Mouse (Mus musculus) cerebellum, adult 9-11 months (tissue): ENCODE results near the gene Gm20388.
A peak's percentile ranks its signal among the peaks of the same experiment; 100 is the strongest.

Experiments
- DNase-seq: peaks from one replicate; pipeline ENCODE4 v3.0.0; 2022

Gene Gm20388

DNA sequence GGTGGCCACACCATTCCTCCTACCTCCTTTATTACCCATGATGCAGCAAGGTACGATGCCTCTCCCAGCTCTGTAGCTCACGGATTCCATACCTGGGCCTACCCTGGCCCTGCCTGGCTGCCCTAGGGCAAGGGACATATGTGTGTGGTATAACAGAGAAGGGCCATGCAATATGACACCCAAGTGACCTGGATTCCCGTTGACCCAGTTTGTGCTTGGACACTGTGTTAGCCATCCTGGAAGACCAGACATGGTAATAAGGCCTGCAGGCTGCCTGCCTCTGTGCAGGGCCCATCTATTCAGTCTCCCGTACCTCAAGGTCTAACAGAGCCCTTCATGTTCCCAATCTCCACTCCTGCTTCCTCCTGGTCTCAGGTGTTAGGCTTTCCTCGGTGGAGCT lies 517.9 kb downstream of the Gm20388 start:
- DNase-seq: no peak

DNA sequence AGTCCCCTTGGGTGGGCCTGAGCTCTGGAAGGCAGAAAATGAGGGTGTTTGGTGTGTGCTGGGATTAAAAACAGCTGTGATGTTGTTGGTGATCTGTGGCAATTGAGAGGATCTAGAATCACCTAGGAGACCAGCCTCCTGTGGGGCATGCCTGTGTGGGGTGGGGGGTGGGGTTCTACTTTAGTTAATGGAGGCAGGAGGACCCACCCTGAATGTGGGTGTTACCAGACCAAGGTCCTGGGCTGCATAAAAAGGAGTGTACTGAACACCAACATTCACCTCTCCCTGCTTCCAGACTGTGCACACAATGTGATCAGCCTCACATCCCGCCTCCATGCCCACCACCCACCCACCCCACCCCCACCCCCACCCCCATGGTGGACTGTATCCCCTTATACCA lies 518.5 kb downstream of the Gm20388 start:
- no peak for DNase-seq

DNA sequence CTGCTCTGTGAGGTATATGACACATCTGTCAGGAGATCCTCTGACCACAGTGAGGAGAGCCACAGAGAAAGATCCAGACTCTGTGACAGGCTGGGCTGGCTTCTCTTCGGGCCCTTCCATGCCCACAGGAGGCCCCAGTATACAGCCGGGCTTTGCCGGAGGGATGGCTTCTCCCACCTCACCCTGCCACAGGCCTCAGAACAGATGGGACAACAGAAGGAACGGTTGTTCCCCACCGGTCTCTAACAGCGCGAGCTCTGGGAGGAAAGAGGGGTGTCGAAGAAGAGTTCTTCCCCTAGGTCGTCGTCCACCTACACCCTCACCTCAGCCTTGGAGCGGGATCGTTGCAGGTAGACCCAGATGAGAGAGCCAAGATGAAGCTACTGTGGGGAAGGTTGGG lies 520.4 kb downstream of the Gm20388 start:
- DNase-seq: peak; percentile 63

DNA sequence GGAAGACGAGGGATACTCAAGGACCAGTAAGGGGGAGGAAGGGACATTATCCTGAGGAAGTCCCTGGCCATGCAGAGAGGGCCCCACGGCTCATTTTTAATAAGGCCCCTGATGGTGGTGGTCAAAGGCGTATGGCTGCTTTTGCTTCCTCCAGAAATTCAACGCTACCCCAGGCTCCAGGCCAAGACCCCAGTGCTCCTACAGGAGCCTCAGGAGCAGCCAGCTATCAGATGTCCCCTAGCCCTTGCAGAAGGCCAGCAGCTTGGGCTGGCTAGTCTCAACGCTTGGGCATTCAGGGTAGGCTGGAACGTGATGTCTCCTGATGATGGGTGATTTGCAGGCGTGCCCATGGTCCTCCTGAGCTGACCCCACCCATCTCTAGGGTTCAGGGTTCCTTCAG lies 521.8 kb downstream of the Gm20388 start:
- DNase-seq: no peak

DNA sequence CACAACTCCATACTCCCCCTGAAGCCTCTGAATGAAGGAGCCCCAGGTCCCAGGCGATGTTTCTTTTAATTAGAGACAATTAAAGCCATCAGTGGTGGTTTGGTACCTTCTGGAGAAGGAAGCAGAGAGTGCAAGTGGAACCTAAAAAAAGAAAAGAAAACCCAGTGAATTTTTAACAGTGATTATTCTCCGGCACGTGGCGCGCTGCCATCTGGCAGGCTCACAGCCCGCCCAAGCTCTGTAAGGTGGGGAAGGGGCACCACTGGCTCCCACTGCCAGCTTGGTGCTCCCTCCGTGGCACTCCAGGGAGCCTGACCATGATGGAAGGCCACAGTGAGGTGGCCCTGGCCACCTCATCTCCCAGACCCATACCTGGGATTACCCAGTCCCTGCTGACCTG lies 522.5 kb downstream of the Gm20388 start:
- DNase-seq: no peak

DNA sequence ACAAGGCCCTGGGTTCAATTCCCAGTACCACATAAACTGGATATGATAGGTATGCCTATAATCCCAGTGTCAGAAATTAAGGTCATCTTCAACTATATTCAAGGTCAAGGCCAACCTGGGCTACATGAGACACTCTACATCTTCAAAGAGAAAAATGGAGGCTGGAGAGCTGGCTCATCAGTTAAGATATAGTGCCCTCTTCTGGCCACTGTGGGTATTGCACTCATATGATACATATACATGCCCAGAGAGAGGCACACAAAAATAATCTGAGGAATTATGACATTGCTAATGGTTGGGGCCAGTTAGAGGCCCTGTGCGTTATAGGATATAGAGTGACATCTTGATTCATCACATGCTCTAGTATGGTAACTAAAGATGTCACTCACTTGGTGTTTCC lies 523.1 kb downstream of the Gm20388 start:
- no peak for DNase-seq

DNA sequence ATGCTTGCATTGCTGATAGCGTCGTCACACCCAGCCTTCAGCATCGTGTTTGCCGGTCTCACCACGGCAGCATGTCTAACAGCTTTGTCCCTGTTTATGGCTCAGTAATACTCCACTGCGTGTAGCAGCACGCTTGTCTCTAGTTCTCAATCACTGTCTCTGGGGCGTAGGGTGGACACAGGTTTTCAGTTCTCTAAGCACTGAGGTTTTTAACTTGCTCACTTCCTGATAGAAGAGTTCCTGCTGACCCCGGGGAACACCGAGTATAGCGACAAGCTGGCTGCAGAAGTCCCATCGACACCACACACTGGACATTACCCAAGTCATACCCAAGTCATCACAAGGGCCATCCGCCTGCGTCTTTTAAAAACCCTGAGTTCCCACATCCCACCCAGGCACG lies 525.1 kb downstream of the Gm20388 start:
- no peak for DNase-seq

DNA sequence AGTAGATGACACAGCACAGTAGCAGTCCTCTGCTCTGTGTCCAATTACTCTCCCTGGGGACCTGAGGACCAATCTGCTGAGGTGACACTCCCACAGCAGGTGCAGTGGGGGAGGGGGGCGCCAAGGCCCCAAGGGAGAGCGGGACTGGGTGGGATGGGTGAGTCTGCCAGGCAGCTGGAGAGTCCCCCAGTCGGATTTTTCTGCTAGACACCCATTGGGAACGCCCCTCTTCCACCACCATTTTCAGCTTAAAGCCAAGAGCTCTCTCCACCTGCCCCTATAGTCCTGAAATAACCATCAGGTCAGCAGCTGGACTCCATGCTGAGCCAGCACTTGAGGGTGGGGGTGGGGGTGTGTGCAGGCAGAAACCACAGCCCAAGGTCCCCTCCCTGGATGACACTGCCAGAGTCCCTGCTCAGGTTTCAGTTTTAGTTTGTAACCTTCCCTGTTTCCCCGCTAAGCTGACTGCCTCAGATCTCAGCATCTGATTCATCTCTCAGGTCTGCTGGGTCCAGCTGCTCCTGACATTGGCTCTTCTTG lies 525.9 kb downstream of the Gm20388 start:
- DNase-seq: no peak

DNA sequence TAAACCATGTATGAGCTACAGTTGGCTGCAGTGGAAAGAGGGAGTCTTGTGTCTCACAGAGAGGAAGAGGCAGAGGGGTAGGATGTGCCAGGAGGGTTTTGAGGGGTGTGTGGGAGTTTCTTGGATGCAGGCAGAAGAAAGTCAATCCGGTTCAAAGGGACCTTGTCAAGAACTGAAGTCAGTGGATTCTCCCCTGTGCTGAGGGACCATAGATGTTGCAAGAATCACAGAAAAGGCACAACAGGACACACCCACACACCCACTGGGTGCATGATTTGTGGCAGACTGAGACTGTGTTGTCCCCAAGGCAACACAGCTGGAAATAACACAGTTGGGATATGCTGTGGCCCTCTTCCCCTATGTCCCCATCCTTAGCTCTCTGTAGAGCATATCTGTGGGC lies 526.6 kb downstream of the Gm20388 start:
- DNase-seq: no peak

DNA sequence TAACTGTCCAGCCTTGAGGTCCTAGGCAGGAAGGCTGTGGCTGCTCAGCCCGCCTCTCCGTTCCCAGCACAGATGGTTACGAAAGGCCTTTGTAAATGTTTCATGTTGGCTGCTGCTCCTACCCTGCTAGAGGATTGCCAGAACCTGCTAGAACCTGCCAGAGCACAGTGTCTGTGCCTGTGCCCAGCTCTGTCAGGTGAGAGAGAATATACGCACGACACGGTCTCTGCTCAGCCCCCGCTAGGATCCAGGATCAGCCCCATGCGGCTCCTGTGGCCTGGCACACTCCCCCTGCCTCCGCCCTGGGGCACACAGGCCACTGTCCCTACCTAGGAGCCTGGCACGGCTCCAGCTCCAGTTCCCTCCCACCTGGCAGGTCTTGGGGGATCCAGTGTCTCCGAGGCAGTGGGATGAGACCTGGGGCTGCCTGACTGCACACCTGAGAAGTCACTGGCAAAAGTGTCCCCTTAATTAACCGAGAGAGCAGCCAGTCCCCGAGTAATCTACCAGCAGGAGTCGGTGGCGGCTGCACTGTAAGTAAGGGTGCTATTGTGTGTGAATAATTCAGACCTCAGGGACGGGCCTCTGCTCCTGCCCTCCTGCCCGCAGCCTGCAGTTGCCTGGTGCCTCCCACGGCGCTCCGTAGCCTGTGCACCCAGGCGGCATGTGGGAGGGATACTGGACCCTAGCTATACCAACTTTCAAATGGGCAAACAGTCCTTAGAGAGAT lies 527.2 kb downstream of the Gm20388 start:
- DNase-seq: peak; percentile 86

DNA sequence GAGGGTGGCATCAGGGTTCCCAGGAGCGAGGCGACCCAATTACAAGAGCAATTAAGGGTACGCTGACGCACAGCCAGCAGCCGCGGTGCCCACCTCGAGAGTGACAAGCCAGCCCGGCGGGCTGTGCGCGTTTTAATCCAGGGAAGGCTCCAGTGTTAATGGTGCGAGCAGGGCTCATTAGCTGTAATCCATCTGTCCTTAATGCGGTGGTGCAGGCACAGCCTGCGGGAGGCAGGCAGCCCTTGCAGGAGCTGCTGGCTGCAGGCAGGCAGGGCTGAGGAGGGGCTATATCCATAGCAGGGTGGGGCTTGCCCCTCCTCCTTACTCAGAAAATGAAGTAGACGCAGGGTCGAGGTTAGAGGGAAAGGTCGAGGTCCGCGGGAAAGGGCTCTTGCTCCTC lies 528.7 kb downstream of the Gm20388 start:
- no peak for DNase-seq

DNA sequence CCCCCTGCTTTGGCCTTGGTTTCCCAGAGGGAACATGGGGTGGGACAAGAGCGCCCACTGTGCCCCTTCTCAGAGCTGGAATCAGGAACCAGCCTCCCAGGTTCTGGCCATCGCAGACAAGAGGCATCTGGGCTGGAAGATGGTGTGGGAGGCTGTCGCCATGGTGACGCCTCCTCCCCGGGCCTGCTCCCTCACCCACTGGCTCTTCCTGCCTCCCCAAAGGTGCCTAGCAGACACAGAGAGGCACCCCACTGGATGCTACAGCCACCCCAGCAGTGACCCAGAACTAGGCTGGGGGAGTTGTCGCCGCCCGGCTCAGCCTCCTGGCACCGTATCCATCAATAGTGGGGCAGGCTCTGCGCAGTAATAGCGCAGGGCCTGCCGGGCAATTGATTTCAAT lies 530.1 kb downstream of the Gm20388 start:
- no peak for DNase-seq

DNA sequence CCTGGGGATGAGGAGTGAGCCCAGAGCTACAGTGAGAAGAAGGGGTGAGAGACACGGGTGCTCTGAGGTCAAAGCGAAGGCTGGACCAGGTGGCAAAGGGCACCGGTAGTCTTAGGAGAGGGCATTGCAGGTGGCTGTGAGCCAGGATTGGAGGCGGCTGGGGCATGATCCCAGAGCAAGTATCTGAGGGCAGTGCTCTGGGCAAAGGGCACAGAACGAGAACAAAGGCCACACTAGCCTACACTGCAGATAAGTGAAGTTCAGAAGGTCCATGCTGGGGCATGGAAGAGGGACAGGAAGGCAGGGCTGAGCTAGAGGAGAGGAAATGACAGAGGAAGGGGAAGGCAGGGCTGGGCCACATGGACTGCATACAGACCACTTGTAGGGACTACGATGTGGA lies 531.0 kb downstream of the Gm20388 start:
- no peak for DNase-seq

DNA sequence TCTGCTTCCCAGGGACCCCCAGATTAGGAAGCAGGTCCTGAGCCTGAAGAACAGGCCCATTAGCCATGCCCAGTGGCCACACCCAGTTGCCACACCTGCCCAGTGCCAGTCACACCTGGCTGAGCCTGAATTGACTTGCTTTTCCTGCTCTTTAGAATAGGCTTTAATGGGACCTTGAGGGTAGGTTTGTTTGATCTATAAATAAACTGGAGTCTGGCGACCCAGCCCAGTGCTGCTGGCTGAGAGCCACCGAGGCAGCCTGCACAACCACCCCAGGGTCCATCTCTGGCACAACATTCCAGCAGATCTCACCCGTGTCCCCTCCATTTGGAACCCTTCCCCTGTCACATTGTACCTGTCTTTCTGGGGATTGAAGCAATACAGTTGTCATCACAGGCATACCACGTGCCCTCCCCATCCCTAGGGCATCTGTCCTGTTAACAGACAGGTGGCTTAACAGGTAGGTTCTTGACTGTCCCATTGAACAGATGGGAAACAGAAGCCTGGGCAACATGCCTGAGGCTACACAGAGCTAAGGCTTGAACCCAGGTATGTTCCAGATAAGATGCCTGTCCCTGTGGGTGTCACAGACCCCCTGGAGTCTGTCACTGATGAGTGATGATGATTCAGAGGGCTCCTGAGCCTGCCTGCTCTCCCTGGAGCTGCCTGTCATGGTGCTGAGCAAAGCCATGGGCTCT lies 531.8 kb downstream of the Gm20388 start:
- DNase-seq: no peak

DNA sequence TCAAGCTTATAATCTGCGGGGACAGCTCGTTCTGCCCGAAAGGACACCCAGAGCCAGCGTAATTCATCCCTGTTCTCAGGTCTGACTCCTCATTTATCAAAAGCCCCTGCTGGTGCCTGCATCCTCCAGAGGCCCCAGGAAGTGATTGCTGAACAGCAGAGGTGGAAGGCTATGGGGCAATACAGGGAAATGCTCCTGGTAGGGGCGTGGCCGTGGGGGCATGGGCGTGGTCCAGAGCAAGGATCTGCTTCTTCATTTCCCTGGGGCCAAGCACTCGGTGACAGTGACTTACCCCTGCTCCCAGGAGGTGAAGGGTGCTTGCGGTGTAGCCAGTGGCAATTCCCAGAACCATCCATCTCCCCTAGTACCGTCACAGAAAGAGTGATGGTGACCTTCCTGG lies 534.6 kb downstream of the Gm20388 start:
- no peak for DNase-seq

DNA sequence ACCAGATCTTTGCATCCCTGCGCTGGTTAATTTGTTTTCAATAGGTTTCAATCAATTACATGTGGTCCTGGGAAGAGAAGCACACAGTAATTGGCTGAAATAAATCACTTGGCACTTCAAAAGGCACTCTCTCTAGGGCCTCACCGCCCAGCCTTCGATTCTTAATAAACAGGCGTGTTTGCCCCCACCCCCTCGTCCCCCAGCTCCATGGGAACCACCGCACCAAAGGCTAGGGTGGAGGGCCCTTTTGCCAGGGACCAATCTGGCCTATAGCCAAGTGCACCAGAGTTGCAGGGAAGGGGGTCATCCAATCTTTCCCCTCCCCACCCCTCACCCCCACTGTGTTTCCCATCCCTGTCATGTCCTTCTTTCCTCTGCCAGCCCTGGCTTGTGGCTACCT lies 537.5 kb downstream of the Gm20388 start:
- no peak for DNase-seq

DNA sequence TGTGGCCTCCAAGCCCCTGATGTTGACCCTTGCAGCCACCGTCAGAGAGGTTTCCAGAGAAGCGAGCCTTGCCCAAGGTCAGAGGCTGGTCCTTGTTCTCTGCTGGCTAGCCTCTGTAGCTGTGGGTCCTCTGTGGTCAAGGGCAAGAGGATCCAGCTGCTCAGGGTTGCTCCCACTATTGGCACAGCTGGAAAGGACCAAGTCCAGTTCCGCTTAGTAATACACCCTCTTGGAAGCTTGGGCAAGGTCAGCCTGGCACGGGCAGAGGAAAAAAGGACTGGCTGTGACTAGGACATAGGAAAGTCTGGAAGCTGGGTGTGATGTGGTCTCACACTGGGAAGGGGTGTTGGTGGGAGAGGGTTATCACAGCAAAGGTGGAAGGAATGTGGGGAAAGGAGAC lies 538.5 kb downstream of the Gm20388 start:
- no peak for DNase-seq

DNA sequence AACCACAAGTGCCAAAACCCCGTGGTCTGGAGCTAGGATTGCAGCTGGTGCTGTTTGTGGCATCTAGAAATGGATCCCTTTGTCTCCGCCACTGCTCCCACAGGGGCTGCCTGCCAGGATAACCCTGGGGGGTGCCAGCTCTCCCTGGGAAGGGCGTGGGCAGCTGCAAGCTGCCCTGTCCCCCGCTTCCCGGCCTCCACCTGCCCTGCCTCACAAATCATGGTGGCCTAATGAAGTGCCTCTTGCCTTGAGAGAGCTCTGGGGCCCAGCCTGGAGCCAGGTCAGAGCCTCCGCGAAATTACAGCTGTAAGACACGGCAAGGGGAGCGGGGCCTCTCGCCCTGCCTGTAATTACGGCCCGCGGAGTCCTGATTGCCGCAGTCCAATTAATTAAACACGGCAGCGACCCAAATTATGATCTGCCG lies 539.0 kb downstream of the Gm20388 start:
- DNase-seq: no peak

DNA sequence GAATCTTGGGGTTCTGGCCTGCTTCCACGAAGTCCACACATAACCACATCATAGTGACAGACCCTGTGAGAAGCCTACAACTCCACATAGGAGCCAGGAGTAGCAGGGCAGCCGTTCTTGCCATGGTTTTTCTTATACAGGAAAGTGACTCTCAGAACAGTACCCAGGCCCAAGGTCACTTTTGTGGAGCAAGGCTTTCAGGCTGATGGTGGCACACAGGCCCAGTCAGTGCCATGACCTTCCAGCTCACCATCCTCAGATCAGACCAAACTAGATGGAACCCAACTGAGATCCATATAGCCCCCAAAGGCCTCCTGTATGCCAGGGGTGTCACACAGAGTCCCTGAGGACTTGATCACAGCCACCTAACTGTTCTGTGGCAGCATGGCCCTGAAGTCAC lies 541.5 kb downstream of the Gm20388 start:
- DNase-seq: no peak

DNA sequence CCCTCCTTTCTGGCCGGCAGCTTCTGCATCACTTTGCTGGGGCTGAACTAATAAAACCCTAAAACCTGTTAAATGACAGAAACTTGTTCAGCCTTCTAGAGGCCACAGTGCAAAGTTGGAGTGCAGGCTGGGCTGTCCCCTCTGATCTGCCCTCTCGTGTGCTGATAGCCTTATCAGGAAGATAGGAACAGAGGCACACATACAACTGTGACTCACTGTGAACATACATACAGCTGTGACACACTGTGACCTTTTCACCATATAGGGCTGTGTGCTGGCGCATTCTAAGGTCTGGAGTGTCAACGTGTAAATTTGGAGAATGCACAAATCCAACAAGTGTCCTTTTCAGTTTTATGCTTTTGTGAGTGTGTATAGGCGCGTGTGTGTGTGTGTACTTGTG lies 543.8 kb downstream of the Gm20388 start:
- no peak for DNase-seq

DNA sequence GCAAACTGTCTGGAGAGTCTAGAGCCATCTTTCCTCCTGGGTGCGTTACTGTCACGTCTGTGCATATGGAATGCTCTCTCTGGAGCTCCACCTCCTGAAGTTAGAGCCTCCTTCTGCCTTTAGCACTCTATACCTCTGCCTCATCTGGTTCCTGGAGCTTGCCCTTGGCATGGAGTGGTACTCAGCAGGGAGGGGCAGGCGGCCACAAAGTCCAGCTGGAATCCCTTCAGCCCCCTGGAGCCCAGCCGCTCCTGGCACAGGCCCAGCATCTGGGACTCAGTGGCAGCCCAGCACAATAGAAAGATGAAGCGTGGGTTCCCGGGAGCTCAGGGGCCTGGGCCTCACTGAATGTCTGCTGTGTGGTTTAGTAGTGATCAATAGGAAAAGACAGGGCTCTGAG lies 549.7 kb downstream of the Gm20388 start:
- no peak for DNase-seq

DNA sequence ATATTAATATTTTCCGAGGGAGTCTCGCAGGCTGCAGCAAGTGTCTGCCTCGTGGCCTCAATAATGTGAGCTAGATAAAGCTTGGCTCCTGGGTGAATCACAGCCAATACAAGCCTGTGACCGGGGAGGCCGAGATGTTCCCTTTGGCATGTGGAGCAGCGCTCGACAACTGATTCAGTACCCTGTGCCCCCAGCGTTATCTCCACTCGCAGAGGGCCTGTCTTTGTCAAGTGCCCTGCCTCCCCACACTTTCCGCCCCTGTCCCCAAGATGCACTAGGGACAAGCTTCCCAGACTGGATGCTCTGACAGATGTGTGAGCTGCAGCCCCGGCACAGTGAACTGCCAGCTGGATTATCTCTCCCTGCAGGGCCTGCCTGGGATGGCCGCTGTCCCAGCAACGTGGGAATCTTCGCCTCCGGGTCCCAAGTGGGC lies 551.5 kb downstream of the Gm20388 start:
- no peak for DNase-seq

DNA sequence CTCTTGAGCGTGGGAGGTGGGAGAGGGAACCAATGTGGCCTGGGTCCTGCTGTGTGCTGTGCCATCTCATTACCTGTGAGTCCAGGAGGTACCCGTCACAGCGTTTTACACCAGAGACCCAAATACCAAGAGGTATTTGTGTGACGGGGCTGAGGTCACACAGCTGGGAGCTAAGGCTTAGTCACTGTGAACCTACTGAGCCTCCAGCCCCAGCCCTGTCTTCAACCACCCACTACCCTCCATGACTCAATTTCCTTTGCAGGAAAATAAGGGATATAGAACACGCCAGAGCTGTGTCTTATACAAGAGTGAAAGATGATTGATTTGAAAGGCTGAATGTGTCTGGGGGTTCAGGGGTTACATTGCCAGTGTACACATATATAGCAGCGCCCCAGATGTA lies 552.0 kb downstream of the Gm20388 start:
- no peak for DNase-seq

DNA sequence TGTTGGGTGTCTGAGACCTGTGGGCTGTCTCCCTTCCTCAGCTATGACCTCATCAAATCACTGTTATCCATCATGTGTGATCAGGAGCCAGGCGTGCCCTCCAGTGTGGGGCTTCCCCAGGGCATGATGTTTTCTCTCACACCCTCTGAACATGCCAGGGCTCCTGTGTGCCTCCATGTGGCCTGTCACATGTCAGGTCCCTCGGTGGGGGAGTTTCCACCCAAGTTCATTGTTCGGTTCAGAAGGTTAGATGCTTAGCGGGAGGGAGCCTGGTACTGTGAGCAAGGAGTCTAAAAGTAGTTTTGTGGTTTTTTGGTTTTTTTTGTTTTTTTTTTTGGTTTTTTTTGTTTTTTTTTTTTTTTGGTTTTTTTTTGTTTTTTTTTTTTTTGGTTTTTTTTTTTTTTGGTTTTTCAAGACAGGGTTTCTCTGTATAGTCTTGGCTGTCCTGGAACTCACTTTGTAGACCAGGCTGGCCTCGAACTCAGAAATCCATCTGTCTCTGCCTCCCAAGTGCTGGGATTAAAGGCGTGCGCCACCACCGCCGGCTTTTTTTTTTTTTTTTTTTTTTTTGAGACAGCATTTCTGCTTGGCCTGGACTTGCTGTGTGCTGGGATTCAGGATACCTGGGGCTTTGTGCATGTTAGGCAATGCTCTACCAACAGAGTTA lies 553.4 kb downstream of the Gm20388 start:
- no peak for DNase-seq
